Mouse (Mus musculus) embryonic facial prominence, embryonic 13.5 days (tissue): ENCODE data around the gene Prmt8. TPM values are rescaled to one million over a fixed set of nuclear protein-coding genes. Genes with fewer than 3 reads are reported as not detected.

Source experiments
- ATAC-seq: fragments of 200-750 bp; cut with Nextera tagmentation; 2 replicates; pipeline ENCODE4 v1.8.0; 2017; ENCODE audit warnings: low read depth; ENCODE audit not compliant: insufficient number of reproducible peaks, insufficient read depth, low FRiP score, low TSS enrichment
- H3K27ac ChIP-seq: fragments of 300-500 bp; sonication (generic); 2 replicates; pipeline ENCODE4 v1.5.1; 2015; ENCODE audit warnings: moderate library complexity, mild to moderate bottlenecking, inconsistent platforms
- H3K27me3 ChIP-seq: fragments of 300-500 bp; sonication (generic); 2 replicates; pipeline ENCODE4 v1.6.1; 2015; ENCODE audit warnings: mild to moderate bottlenecking, inconsistent platforms
- H3K36me3 ChIP-seq: fragments of 300-500 bp; sonication (generic); 2 replicates; pipeline ENCODE4 v1.6.1; 2015; ENCODE audit warnings: mild to moderate bottlenecking, inconsistent platforms
- H3K4me1 ChIP-seq: fragments of 300-500 bp; sonication (generic); 2 replicates; pipeline ENCODE4 v1.6.1; 2015; ENCODE audit warnings: inconsistent platforms
- H3K4me2 ChIP-seq: fragments of 300-500 bp; sonication (generic); 2 replicates; pipeline ENCODE4 v1.6.1; 2015; ENCODE audit warnings: moderate library complexity, mild to moderate bottlenecking, inconsistent platforms
- H3K4me3 ChIP-seq: fragments of 300-500 bp; sonication (generic); 2 replicates; pipeline ENCODE4 v1.5.1; 2015; ENCODE audit warnings: mild to moderate bottlenecking, inconsistent platforms
- H3K9ac ChIP-seq: fragments of 300-500 bp; sonication (generic); 2 replicates; pipeline ENCODE4 v1.6.1; 2015; ENCODE audit warnings: mild to moderate bottlenecking, inconsistent platforms
- H3K9me3 ChIP-seq: fragments of 300-500 bp; sonication (generic); 2 replicates; pipeline ENCODE4 v1.6.1; 2016; ENCODE audit warnings: inconsistent platforms
- WGBS: fragments of 180-500 bp; shearing (Covaris S2); methylation state at CpG from one replicate; pipeline ENCODE4 v1.1.7; 2015; ENCODE audit warnings: mixed read lengths; 5-methylcytosine and 5-hydroxymethylcytosine counted together
- polyA plus RNA-seq: library from polyadenylated mRNA; unstranded; fragments of >200 nt; fragmentation: Nextera tagmentation; extraction: Ambion mirVana; gene quantifications from 2 replicates; pipeline ENCODE4 v1.2.1, GENCODE M21; 2015

Gene Prmt8
- polyA plus RNA-seq, 1 experiment from 2014 or later: 0.60 TPM

GRCm38 (mm10) chr6:127765573-127765972 lies 3.7 kb downstream of the Prmt8 start:
- no peak overlapping the region for H3K4me2 ChIP-seq
- ATAC-seq: no peak
- 49% methylated on average over 5 of the region's 5 CpGs for WGBS

DNA sequence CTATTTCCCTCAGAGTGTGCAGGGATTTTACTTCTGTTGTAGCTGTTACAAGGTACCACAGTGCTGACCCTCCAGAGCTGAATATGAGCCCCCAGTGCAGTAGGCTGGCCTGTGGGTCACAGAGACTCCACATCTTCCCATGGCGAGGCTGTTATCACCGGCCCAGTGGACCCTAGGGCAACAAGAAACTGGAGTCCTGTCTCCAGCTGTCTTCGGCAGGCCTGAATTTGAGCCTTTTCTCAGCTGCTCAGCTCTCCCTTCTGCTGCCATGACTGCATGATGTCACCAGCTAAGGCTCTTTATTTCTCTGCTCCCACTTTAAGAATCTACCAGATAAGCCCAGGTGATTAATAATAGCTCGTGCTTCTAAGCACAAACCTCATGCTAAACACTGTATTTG lies 11.0 kb downstream of the Prmt8 start:
- Histone ChIP-seq H3K27me3 (peaks cover 4% of the 10 kb centered on the region; the same call in 1 of the 2 replicates), H3K9ac (no peak overlapping the region), H3K9me3 (no peaks in the 10 kb centered on the region), H3K4me3 (no peak overlapping the region), H3K4me1 (peaks cover 2% of the 10 kb centered on the region), H3K27ac (no peak overlapping the region), H3K36me3 (no peaks in the 10 kb centered on the region), H3K4me2 (no peak overlapping the region)
- no peak for ATAC-seq
- WGBS: 41% methylated on average over 4 of the region's 4 CpGs

More at GRCm38 (mm10) chr6:127765573-127765972, 3.7 kb downstream of the Prmt8 start:
- Histone ChIP-seq H3K36me3 (no peaks in the 10 kb centered on the region), H3K4me3 (no peak overlapping the region), H3K4me1 (peaks cover 39% of the 10 kb centered on the region), H3K27me3 (peaks cover 73% of the 10 kb centered on the region), H3K27ac (no peak overlapping the region), H3K9ac (no peak overlapping the region), H3K9me3 (no peaks in the 10 kb centered on the region)

GRCm38 (mm10) chr6:127757667-127758167 lies 11.6 kb downstream of the Prmt8 start:
- 80% methylated on average over 5 of the region's 5 CpGs for WGBS
- Histone ChIP-seq H3K4me1 (peaks cover 8% of the 10 kb centered on the region), H3K27me3 (no peaks in the 10 kb centered on the region; the same call in 1 of the 2 replicates), H3K9me3 (no peaks in the 10 kb centered on the region), H3K27ac (no peak overlapping the region), H3K9ac (no peak overlapping the region), H3K36me3 (no peaks in the 10 kb centered on the region), H3K4me2 (no peak overlapping the region), H3K4me3 (no peak overlapping the region)
- ATAC-seq: no peak

- Histone ChIP-seq H3K27ac (no peak overlapping the region), H3K27me3 (no peaks in the 10 kb centered on the region), H3K9ac (no peak overlapping the region), H3K4me1 (peaks cover 13% of the 10 kb centered on the region), H3K4me2 (no peak overlapping the region), H3K9me3 (no peaks in the 10 kb centered on the region), H3K36me3 (no peaks in the 10 kb centered on the region), H3K4me3 (no peak overlapping the region)
- ATAC-seq: no peak
- WGBS: 55% methylated on average over 12 of the region's 12 CpGs
These were observed 12.4 kb downstream of the Prmt8 start for GRCm38 (mm10) chr6:127756856-127757255.

- 50% methylated on average over 6 of the region's 6 CpGs for WGBS
- no peak overlapping the region for H3K4me2 ChIP-seq
- H3K27me3 ChIP-seq: no peaks in the 10 kb centered on the region
- no peak overlapping the region for H3K9ac ChIP-seq
- H3K36me3 ChIP-seq: no peaks in the 10 kb centered on the region
- H3K27ac ChIP-seq: 0 out of 2 replicates have a peak overlapping the region, but pooled peaks have one; percentile 22
- no peaks in the 10 kb centered on the region for H3K9me3 ChIP-seq
- H3K4me1 ChIP-seq: peaks cover 13% of the 10 kb centered on the region
- no peak for ATAC-seq
- no peak overlapping the region for H3K4me3 ChIP-seq
These were observed 16.0 kb downstream of the Prmt8 start for GRCm38 (mm10) chr6:127753228-127753627.

GRCm38 (mm10) chr6:127752681-127753080 lies 16.6 kb downstream of the Prmt8 start:
- Histone ChIP-seq H3K9ac (no peak overlapping the region), H3K9me3 (no peaks in the 10 kb centered on the region), H3K27ac (0 out of 2 replicates have a peak overlapping the region, but pooled peaks have one; percentile 22), H3K4me2 (no peak overlapping the region), H3K4me1 (peaks cover 13% of the 10 kb centered on the region), H3K36me3 (no peaks in the 10 kb centered on the region), H3K4me3 (no peak overlapping the region), H3K27me3 (no peaks in the 10 kb centered on the region)
- 57% methylated on average over 3 of the region's 3 CpGs for WGBS
- ATAC-seq: no peak

GRCm38 (mm10) chr6:127751499-127751898 lies 17.8 kb downstream of the Prmt8 start:
- 87% methylated on average over 9 of the region's 9 CpGs for WGBS
- H3K4me3 ChIP-seq: no peak overlapping the region
- no peaks in the 10 kb centered on the region for H3K27me3 ChIP-seq
- H3K9me3 ChIP-seq: no peaks in the 10 kb centered on the region
- H3K4me1 ChIP-seq: peaks cover 13% of the 10 kb centered on the region
- H3K4me2 ChIP-seq: no peak overlapping the region
- ATAC-seq: no peak
- no peak overlapping the region for H3K27ac ChIP-seq
- no peaks in the 10 kb centered on the region for H3K36me3 ChIP-seq
- no peak overlapping the region for H3K9ac ChIP-seq

- Histone ChIP-seq H3K27me3 (no peaks in the 10 kb centered on the region), H3K4me1 (peaks cover 13% of the 10 kb centered on the region), H3K36me3 (no peaks in the 10 kb centered on the region), H3K9me3 (no peaks in the 10 kb centered on the region), H3K4me2 (no peak overlapping the region), H3K27ac (no peak overlapping the region), H3K9ac (no peak overlapping the region), H3K4me3 (no peak overlapping the region)
- ATAC-seq: no peak
- 75% methylated on average over 8 of the region's 8 CpGs for WGBS
These were observed 20.5 kb downstream of the Prmt8 start for GRCm38 (mm10) chr6:127748793-127749192.

GRCm38 (mm10) chr6:127742290-127742689 lies 27.0 kb downstream of the Prmt8 start:
- Histone ChIP-seq H3K27ac (no peak overlapping the region), H3K27me3 (no peaks in the 10 kb centered on the region), H3K9ac (no peak overlapping the region), H3K4me3 (no peak overlapping the region), H3K36me3 (no peaks in the 10 kb centered on the region), H3K4me2 (no peak overlapping the region), H3K4me1 (peaks cover 9% of the 10 kb centered on the region), H3K9me3 (no peaks in the 10 kb centered on the region)
- 69% methylated on average over 12 of the region's 12 CpGs for WGBS
- no peak for ATAC-seq

- no peak for ATAC-seq
- 85% methylated on average over 6 of the region's 6 CpGs for WGBS
These were observed 28.1 kb downstream of the Prmt8 start for GRCm38 (mm10) chr6:127741162-127741561.

DNA sequence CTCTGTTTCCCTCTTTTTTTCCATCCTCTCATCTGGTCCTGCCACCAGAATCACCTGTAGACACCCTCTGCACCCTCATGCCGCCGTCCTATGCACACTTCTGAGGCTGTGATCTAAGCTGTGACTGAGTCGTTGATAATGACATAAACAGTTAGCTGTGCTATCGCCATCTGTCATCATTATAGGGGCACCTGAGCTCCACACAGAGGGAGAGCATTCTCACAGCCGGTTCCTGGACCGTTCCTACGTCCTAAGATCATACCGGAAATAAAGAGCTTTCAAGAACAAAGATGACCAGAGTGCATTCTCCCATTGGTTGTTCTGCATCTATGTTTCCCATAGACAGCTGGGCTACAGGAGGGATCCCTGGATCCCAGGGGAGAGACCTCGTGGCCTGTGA lies 28.6 kb downstream of the Prmt8 start:
- ATAC-seq: no peak
- H3K4me3 ChIP-seq: no peak overlapping the region
- H3K9ac ChIP-seq: no peak overlapping the region
- no peak overlapping the region for H3K27ac ChIP-seq
- 83% methylated on average over 9 of the region's 9 CpGs for WGBS
- peaks cover 9% of the 10 kb centered on the region for H3K4me1 ChIP-seq
- no peaks in the 10 kb centered on the region for H3K9me3 ChIP-seq
- H3K36me3 ChIP-seq: no peaks in the 10 kb centered on the region
- H3K4me2 ChIP-seq: no peak overlapping the region
- no peaks in the 10 kb centered on the region for H3K27me3 ChIP-seq

More at GRCm38 (mm10) chr6:127741162-127741561, 28.1 kb downstream of the Prmt8 start:
- H3K27me3 ChIP-seq: no peaks in the 10 kb centered on the region
- no peaks in the 10 kb centered on the region for H3K36me3 ChIP-seq
- peaks cover 9% of the 10 kb centered on the region for H3K4me1 ChIP-seq
- H3K9me3 ChIP-seq: no peaks in the 10 kb centered on the region
- no peak overlapping the region for H3K4me3 ChIP-seq
- H3K4me2 ChIP-seq: no peak overlapping the region
- no peak overlapping the region for H3K9ac ChIP-seq
- no peak overlapping the region for H3K27ac ChIP-seq

DNA sequence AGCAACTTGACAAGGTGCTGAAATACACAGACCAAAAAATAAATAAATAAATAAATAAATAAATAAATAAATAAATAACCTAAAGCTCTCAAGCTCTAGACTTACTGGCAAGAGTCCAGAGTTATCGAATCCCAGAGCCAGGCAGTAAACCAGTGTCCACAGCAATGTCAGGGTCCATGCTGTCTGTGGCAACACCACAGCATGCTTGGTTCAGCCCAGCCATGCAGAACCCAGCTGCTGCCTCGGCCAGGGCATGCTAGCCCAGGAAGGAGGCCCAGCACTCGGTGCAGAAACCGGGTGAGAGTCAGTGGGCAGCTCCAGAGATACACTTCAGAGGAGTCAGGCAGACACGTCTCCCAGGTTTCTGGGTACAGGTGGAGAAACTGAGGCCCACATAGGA lies 29.4 kb downstream of the Prmt8 start:
- Histone ChIP-seq H3K9ac (no peak overlapping the region; the same call in 1 of the 2 replicates), H3K4me2 (no peak overlapping the region), H3K36me3 (no peaks in the 10 kb centered on the region), H3K27ac (no peak overlapping the region), H3K4me1 (peaks cover 9% of the 10 kb centered on the region), H3K4me3 (no peak overlapping the region), H3K27me3 (no peaks in the 10 kb centered on the region), H3K9me3 (no peaks in the 10 kb centered on the region)
- WGBS: 78% methylated on average over 5 of the region's 5 CpGs
- ATAC-seq: no peak
